Mouse (Mus musculus) olfactory bulb, adult 2 months (tissue): ENCODE results near the gene Fyb. TPM values are rescaled to one million over a fixed set of nuclear protein-coding genes. Genes with fewer than 3 reads are reported as not detected.
A peak's percentile ranks its signal among the peaks of the same experiment; 100 is the strongest.

Experiments
- H3K27ac ChIP-seq: fragments of 200-500 bp; 2 replicates; pipeline ENCODE4 v1.5.1; 2012; ENCODE audit warnings: low read depth, low read length; ENCODE audit not compliant: insufficient read depth
- H3K4me1 ChIP-seq: fragments of 200-500 bp; 2 replicates; pipeline ENCODE4 v1.6.1; 2012; ENCODE audit warnings: low read length; ENCODE audit not compliant: control insufficient read depth, insufficient read depth
- H3K4me3 ChIP-seq: fragments of 200-500 bp; 2 replicates; pipeline ENCODE4 v1.5.1; 2012; ENCODE audit warnings: mild to moderate bottlenecking, low read depth, low read length, moderate library complexity; ENCODE audit not compliant: insufficient read depth
- CTCF ChIP-seq: fragments of 200-500 bp; IDR thresholded peaks from 2 replicates; pipeline ENCODE4 v1.5.1; 2012; ENCODE audit warnings: low read depth, mild to moderate bottlenecking, low read length, moderate library complexity; ENCODE audit not compliant: insufficient read depth
- POLR2A ChIP-seq: fragments of 200-500 bp; IDR thresholded peaks from 2 replicates; pipeline ENCODE4 v1.6.1; 2012; ENCODE audit warnings: mild to moderate bottlenecking, low read depth, low read length, moderate library complexity; ENCODE audit not compliant: insufficient read depth
- WGBS: fragments of 180-500 bp; shearing (Covaris S2); methylation state at CpG from one replicate; pipeline ENCODE4 v1.1.7; 2018; 5-methylcytosine and 5-hydroxymethylcytosine counted together
- polyA plus RNA-seq: library from polyadenylated mRNA; stranded (reverse); fragments of >200 nt; gene quantifications from 2 replicates; pipeline ENCODE4 v1.2.4, GENCODE M21; 2012; ENCODE audit warnings: low replicate concordance; ENCODE audit not compliant: missing spikeins, insufficient read depth, insufficient read length

Gene Fyb
- polyA plus RNA-seq, 1 experiment = 114 TPM

DNA sequence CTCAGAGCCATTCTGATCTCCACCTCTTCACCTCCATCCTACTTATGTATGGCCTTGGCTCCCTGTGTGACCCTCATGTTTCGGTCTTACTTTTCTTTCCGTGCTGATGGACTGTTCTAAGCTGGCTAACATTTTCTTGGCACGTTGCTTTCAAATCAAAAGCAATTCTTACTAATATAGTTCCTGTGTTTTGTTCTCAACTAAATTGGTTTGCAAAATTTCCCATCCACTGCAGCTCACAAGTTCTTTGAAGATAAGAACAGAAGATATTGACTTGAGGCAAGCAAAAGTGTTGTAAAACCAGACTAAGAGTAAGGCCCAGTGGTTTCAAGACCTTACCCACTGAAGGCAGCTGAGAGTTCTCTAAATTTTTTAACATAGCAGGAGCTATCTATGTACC lies 90.2 kb downstream of the Fyb start:
- no peak for TF ChIP-seq POLR2A
- no peak for TF ChIP-seq CTCF
- Histone ChIP-seq H3K4me1 (no peaks in the 10 kb centered on the region), H3K27ac (no peak overlapping the region), H3K4me3 (no peak overlapping the region)
- 84% methylated on average over 3 of the region's 3 CpGs for WGBS

DNA sequence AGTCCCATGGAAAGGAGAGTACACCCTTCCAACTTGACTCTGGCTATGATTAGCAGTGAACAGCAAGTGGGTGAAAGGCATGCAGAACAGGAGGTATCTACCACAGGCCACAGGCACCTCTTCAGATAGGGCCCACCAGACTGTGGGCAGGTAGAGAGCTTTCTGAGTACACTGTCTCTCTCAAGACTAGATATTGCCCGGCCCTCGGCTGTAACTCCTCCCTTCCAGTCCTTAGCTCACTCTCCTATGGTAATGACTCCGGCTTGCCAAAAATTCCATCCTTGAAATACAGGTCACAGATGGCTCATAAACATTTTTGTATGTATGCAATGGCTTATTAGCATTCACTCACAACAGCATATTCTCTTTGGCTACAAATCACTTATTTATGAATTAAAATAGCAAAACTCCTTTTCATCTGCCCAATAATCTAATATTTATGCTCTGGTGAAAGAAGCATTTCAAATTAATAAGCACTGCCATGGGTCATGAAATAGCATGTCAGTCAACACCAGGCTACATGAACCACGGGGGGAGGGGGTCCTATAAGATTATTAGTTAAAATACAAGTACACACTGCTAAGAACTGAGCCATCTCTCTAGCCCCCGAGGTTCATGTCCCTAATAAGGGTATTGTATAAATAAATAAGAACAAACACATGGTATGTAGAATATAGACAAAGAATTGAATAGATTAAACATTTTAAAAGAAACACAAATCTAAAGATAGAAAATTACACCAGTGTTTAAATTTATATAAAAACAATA lies 93.9 kb downstream of the Fyb start:
- 79% methylated on average over 5 of the region's 5 CpGs for WGBS
- TF ChIP-seq POLR2A (no peak), CTCF (no peak)
- H3K4me1 ChIP-seq = no peaks in the 10 kb centered on the region
- no peak overlapping the region for H3K27ac ChIP-seq
- H3K4me3 ChIP-seq = no peak overlapping the region

DNA sequence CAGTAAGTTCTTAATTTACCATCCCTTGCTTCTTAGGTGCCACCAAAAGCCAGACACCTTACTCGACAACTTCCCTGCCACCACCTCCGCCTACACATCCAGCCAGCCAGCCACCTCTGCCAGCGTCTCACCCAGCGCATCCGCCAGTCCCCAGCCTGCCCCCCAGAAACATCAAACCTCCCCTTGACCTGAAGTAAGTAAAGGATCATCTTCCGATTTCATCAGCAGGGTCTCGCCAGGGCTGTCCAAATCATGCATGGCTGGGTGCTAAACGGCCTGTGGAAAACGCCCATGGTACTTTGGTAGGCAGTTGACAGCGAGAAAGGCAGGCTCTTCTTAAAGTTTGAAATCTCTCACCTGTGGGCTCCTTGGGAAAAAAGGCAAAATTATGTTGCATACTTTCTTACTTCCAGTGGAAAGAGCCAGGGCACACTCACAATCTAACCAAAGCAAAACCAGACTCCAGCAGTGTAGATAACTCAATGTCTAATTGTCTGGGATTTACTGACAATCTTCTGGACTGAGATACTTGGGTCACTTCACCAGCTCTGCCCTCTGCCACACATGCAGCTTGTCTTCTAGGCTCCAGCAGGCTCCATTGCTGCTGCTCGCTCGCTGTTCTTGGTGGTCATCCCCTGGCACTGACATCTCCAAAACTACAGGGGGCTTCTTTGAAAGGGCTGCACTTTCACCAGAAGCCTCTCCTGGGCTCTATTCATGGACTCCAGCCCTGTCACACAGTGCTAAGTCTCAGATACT lies 97.1 kb downstream of the Fyb start:
- WGBS = 89% methylated on average over 12 of the region's 12 CpGs
- Histone ChIP-seq H3K4me1 (peaks cover 4% of the 10 kb centered on the region), H3K27ac (no peak overlapping the region), H3K4me3 (no peak overlapping the region)
- TF ChIP-seq POLR2A = no peak
- TF ChIP-seq CTCF = no peak

DNA sequence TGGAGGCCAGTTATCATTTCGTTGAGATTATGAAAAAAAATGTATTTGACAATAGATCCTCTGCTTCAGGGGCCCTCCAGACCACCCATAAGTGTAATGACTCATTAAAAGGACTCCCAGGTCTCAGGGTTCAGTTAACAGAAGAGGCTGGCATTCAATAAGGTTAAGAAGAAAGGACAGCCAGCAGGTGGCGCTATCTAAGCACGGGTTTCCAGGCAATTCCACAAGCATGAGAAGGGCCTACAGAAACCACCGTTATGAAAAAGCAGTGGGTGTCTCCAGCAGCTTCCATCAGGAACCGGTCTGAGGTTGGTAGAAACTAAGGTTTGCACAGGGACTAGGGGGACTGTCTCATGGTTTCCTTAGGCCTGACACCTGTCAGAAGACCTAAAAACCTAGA lies 99.9 kb downstream of the Fyb start:
- peaks cover 5% of the 10 kb centered on the region for H3K4me1 ChIP-seq
- TF ChIP-seq CTCF (no peak), POLR2A (no peak)
- H3K4me3 ChIP-seq = no peak overlapping the region
- H3K27ac ChIP-seq = no peak overlapping the region
- WGBS = 7% methylated on average over 5 of the region's 5 CpGs

DNA sequence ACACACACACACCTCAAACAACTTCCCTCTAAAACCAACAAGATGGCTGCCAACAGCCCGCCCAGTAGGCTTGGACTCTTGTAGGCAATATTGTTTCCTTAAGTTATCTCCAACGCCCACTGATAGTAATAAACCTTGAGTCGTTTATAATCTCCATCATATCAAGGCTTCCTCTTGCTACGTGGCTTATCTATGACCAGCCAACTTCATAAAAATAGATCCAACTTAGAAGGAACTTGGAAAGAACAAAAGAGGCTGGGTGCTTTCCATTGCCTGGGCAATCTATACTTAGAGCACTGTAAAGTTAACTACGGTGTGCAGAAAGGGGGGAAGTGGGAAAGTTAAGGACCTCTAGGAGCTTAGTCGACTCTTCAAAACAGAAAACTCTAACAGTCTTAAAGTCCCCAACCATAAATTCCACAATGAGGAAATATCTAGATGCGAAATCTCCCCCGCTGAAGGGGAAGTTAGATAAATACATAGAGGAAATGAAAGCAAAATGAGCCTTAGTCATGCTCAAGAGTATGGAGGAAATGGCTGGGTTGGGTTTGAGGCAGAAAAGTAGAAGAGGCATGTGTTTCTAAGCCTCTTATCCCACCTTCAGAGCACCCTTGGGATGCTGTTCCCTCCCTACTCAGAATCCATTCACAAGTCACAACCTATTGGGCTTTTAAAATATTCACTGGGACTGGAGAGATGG lies 101.0 kb downstream of the Fyb start:
- no peak overlapping the region for H3K4me3 ChIP-seq
- 89% methylated on average over 8 of the region's 8 CpGs for WGBS

DNA sequence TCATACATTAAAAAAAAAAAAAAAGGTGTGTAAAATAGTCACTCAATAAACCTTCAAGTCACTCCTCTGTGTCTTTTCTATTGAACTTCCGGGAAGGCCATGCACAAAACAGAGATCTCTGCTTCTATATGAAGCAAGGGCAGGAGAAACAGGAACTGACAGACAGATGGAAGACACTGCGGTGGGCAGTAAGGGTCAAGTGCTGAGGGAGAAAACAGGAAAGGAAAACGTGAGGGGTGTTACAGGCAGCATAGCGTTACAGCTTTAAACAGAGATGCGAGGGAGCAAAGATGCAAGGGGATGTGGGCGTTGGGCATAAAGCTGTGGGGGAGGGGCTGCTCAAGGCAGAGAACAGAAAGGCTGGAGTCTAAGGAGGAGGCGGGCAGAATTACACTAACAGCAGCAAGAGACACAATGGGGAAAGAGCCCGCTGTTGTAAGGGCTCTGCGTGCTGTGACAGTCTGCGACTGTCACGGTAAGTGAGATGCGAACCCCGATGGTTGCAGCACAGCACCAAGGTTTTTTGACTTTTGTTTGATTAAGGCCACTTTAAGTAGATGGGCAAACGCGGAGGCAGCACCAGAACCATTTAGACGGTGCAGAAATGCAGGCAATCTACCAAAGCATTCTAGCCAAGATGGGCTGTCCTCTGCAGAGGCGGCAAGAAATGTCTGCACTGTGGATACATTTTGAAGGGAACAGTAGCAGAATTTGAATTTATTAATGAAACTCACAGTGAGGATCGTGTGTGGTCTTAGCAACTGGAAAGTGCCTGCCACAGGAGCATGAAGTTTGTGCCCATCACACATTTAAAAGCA lies 101.9 kb downstream of the Fyb start:
- TF ChIP-seq CTCF (no peak), POLR2A (no peak)
- Histone ChIP-seq H3K27ac (no peak overlapping the region), H3K4me3 (peak overlapping the region; percentile 39), H3K4me1 (peaks cover 5% of the 10 kb centered on the region)
- WGBS = 10% methylated on average over 18 of the region's 18 CpGs

More for the DNA sequence above, 101.0 kb downstream of the Fyb start:
- no peak for TF ChIP-seq CTCF
- peaks cover 5% of the 10 kb centered on the region for H3K4me1 ChIP-seq
- no peak overlapping the region for H3K27ac ChIP-seq

DNA sequence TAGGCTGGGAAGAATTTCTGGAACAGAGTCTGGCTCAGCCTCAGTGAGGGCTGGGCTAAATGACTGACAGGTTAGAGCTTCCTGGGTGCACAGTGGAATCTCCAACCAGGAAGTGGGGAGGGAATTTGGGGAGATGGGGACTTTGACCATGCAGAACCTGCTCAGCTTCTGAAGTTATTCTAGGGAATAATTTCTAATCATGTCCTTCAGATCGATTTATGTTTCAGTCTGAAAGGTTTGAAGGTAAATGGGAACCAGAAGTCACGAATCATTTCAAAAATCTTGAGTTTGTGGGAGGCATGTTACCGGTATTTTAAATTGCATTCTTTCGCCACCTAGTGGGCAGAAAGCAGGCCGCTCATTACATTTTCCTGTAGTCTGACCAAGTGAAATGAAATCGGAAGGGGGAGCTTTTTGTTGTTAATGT lies 103.0 kb downstream of the Fyb start:
- no peak for TF ChIP-seq POLR2A
- TF ChIP-seq CTCF = no peak
- 4% methylated on average over 6 of the region's 6 CpGs for WGBS
- peaks cover 5% of the 10 kb centered on the region for H3K4me1 ChIP-seq
- no peak overlapping the region for H3K4me3 ChIP-seq
- no peak overlapping the region for H3K27ac ChIP-seq

DNA sequence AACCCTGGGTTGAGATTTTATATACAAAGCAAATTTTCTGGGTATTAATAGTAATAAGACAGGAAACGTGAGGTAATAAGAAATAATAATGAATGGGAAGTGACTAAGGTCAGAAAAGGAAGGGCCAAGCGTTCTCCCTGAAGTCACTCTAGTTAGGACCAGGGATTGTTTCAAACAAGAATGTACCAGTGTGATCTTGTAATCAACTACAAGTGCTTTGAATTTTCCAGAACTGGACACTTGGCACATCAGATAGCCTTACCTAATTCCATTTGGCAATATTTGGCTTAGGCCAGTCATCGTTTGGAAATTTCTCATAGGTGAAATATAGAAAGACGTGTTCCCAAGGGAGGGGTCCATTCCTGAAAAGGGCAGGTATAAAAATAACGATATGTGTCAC lies 103.5 kb downstream of the Fyb start:
- TF ChIP-seq CTCF (no peak), POLR2A (no peak)
- WGBS = 71% methylated on average over 5 of the region's 5 CpGs
- Histone ChIP-seq H3K4me1 (peaks cover 5% of the 10 kb centered on the region), H3K4me3 (no peak overlapping the region), H3K27ac (no peak overlapping the region)
